17 mouse cellular contexts compared by ENCODE assay signal in genomic region chr1:136856104-136856503, GRCm38 (mm10).
DNase-seq lines count a peak whose midpoint lies in the region; ATAC-seq and TF ChIP-seq lines count a peak whose summit lies in the region.
"Had no signal": no experiment of that assay in that cellular context is flagged by ENCODE, and none has a peak within 500 bp of the region (broad histone marks: within the 10 kb centered on the region; RNA-seq: fewer than 3 reads in every experiment).

No protein-coding gene starts in this region.

- TF ChIP-seq CTCF in liver, adult 2 months (IDR thresholded peaks at IDR 0.05; ENCODE audit: low read depth, low read length): peak; percentile 15; the same call in 1 of the 2 replicates
- peak; percentile 60 for TF ChIP-seq CTCF in ES-Bruce4 (IDR thresholded peaks at IDR 0.05; ENCODE audit: low read depth, low read length)

- peaks cover 9% of the 10 kb centered on the region; the same call in 1 of the 2 replicates for H3K4me1 ChIP-seq in liver, adult 2 months (ENCODE audit: control insufficient read depth, insufficient read depth, low read length)
- H3K4me1 ChIP-seq in ES-Bruce4 (ENCODE audit: control insufficient read depth, insufficient read depth, low read length): no peaks in the 10 kb centered on the region
- H3K4me1 ChIP-seq: heart, embryonic 15.5 days; stomach, embryonic 15.5 days had no signal

- H3K27me3 ChIP-seq in liver, adult 2 months (ENCODE audit: control insufficient read depth, insufficient read depth, low read length): no peaks in the 10 kb centered on the region
- H3K27me3 ChIP-seq in ES-Bruce4 (ENCODE audit: control insufficient read depth, insufficient read depth, low read length, poor library complexity, severe bottlenecking): no peaks in the 10 kb centered on the region
- H3K27me3 ChIP-seq: heart, embryonic 15.5 days; hindbrain, embryonic 12.5 days; liver, embryonic 13.5 days; stomach, embryonic 15.5 days had no signal

- WGBS in liver, adult 2 months: 87% methylated on average over 3 of the region's 3 CpGs

- TF ChIP-seq POLR2A in liver, adult 2 months (IDR thresholded peaks at IDR 0.05; ENCODE audit: extremely low read depth, insufficient read depth, low read length): no peak
- no peak for TF ChIP-seq POLR2A in ES-Bruce4 (IDR thresholded peaks at IDR 0.05; ENCODE audit: insufficient read depth, low read length)

- peaks cover 2% of the 10 kb centered on the region; the same call in 1 of the 2 replicates for H3K36me3 ChIP-seq in liver, adult 2 months (ENCODE audit: control insufficient read depth, insufficient read depth, low read length)
- H3K36me3 ChIP-seq in ES-Bruce4 (ENCODE audit: control insufficient read depth, insufficient read depth, low read length, poor library complexity, severe bottlenecking): no peaks in the 10 kb centered on the region; the same call in 1 of the 2 replicates
- H3K36me3 ChIP-seq: heart, embryonic 15.5 days; hindbrain, embryonic 12.5 days; liver, embryonic 13.5 days; stomach, embryonic 15.5 days had no signal

- no peak for TF ChIP-seq EP300 in ES-Bruce4 (IDR thresholded peaks at IDR 0.05; ENCODE audit: insufficient read depth, low read depth, low read length)

- peaks cover 4% of the 10 kb centered on the region; the same call in 1 of the 2 replicates for H3K79me2 ChIP-seq in liver, adult 2 months (ENCODE audit: control insufficient read depth, insufficient read depth, low read length)

- DNase-seq in liver, adult 2 months (ENCODE audit: extremely low read depth, low read depth, low spot score): no peak
- DNase-seq in liver (no peak), ZHBTc4 (ENCODE audit: low read depth, low spot score) (peak; percentile 78)
- peak; percentile 5 to 9 for DNase-seq in B cell, adult 2 months
- no peak for DNase-seq in urinary bladder, adult 2 months (ENCODE audit: low spot score)
- DNase-seq: adrenal gland, postnatal 10 days; cerebellum, adult 8-10 months; kidney, adult 18-20 months; kidney, postnatal 25 days; liver, embryonic 13.5 days; lung, postnatal 10 days; spleen, adult 18-20 months had no signal

- H3K27ac ChIP-seq in liver, adult 2 months (replicated peaks; ENCODE audit: insufficient read depth, low read depth, low read length): no peak overlapping the region
- H3K27ac ChIP-seq in ES-Bruce4 (ENCODE audit: insufficient read depth, low read length): no peak overlapping the region
- H3K27ac ChIP-seq: heart, embryonic 15.5 days; hindbrain, embryonic 12.5 days; liver, embryonic 13.5 days; stomach, embryonic 15.5 days had no signal

- no peaks in the 10 kb centered on the region for H3K9me3 ChIP-seq in ES-Bruce4 (replicated peaks; ENCODE audit: control insufficient read depth, insufficient read depth, low read length, poor library complexity, severe bottlenecking)
- H3K9me3 ChIP-seq: heart, embryonic 15.5 days; hindbrain, embryonic 12.5 days; liver, embryonic 13.5 days; stomach, embryonic 15.5 days had no signal

- H3K9ac ChIP-seq in liver, adult 2 months (ENCODE audit: low read depth, low read length): no peak overlapping the region
- H3K9ac ChIP-seq in ES-Bruce4 (ENCODE audit: low read depth, poor library complexity, severe bottlenecking): no peak overlapping the region
- H3K9ac ChIP-seq: heart, embryonic 15.5 days; hindbrain, embryonic 12.5 days; liver, embryonic 13.5 days; stomach, embryonic 15.5 days had no signal

- ATAC-seq in erythroid progenitor cell, adult 5-6 weeks (replicated peaks; ENCODE audit: low FRiP score, poor library complexity, severe bottlenecking): no peak

- H3K4me3 ChIP-seq in liver, adult 2 months (ENCODE audit: insufficient read depth, low read depth, low read length): no peak overlapping the region
- no peak overlapping the region for H3K4me3 ChIP-seq in ES-Bruce4 (ENCODE audit: low read depth, low read length)
- H3K4me3 ChIP-seq: heart, embryonic 15.5 days; hindbrain, embryonic 12.5 days; liver, embryonic 13.5 days; stomach, embryonic 15.5 days had no signal

Comparison
In these comparisons a context has a peak if more than half of its experiments do, and no peak if none do; other contexts are left out.
1. DNase-seq: peak in B cell, adult 2 months (2 of 2) and ZHBTc4 (single experiment); none in liver, adult 2 months (single experiment), liver (single experiment) and urinary bladder, adult 2 months (single experiment).